ENCODE assay signal across 10 mouse cellular contexts in genomic region chr3:146766701-146767181, GRCm38 (mm10). TPM values are rescaled to one million over a fixed set of nuclear protein-coding genes. Genes with fewer than 3 reads are reported as not detected.
DNase-seq lines count a peak whose midpoint lies in the region; ATAC-seq and TF ChIP-seq lines count a peak whose summit lies in the region.
"Had no signal": no experiment of that assay in that cellular context is flagged by ENCODE, and none has a peak within 500 bp of the region (broad histone marks: within the 10 kb centered on the region; RNA-seq: fewer than 3 reads in every experiment).

No protein-coding gene starts in this region.

- no peaks in the 10 kb centered on the region for H3K9me3 ChIP-seq in ES-E14 (ENCODE audit: control insufficient read depth, insufficient read depth, low read depth, low read length)
- H3K9me3 ChIP-seq in intestine, embryonic 16.5 days (ENCODE audit: control insufficient read depth, low read length), result no peaks in the 10 kb centered on the region

- in situ Hi-C loops in ES-E14 (cut with MboI; ENCODE audit: low sequenced_read_pairs in 2 of 2, unreplicated experiment in 2 of 2), result no loop called here

- 56% methylated on average over 8 of the region's 8 CpGs for WGBS in intestine, embryonic 16.5 days

- no peaks in the 10 kb centered on the region; the same call in 1 of the 2 replicates for H3K36me3 ChIP-seq in ES-E14 (ENCODE audit: control insufficient read depth, insufficient read depth, low read length, poor library complexity, severe bottlenecking)
- H3K36me3 ChIP-seq in intestine, embryonic 16.5 days (ENCODE audit: control insufficient read depth, insufficient read depth, low read length), result no peaks in the 10 kb centered on the region

- H3K9ac ChIP-seq in ES-E14 (ENCODE audit: insufficient read depth, low read depth, low read length, poor library complexity, severe bottlenecking), result no peak overlapping the region
- H3K9ac ChIP-seq in intestine, embryonic 16.5 days (ENCODE audit: low read depth, low read length), result no peak overlapping the region

- no peaks in the 10 kb centered on the region for H3K27me3 ChIP-seq in intestine, embryonic 16.5 days (replicated peaks; ENCODE audit: control insufficient read depth, insufficient read depth, low read length)

- H3K27ac ChIP-seq in ES-E14 (ENCODE audit: insufficient read depth, low read depth, low read length, poor library complexity, severe bottlenecking), result no peak overlapping the region
- H3K27ac ChIP-seq in intestine, embryonic 16.5 days (ENCODE audit: low read length), result 0 out of 2 replicates have a peak overlapping the region, but pooled peaks have one; percentile 12

- H3K4me2 ChIP-seq in intestine, embryonic 16.5 days (ENCODE audit: low read depth, low read length), result no peak overlapping the region

- peaks cover 9 to 15% of the 10 kb centered on the region in 2 experiments; a peak in 3 of 4 replicates for H3K4me1 ChIP-seq in ES-E14 (ENCODE audit: control insufficient read depth in 2 of 2, insufficient read depth in 2 of 2, low read length in 2 of 2, poor library complexity in 1 of 2)
- H3K4me1 ChIP-seq in intestine, embryonic 16.5 days (ENCODE audit: control insufficient read depth, insufficient read depth, low read length), result peaks cover 10% of the 10 kb centered on the region; the same call in 1 of the 2 replicates

- DNase-seq in layer of hippocampus, adult 11-12 months (ENCODE audit: low spot score), result peak; percentile 42
- DNase-seq in layer of hippocampus, adult 8-10 months (ENCODE audit: low spot score in 2 of 2), result no peak
- DNase-seq in ES-E14 (ENCODE audit: low read depth, low spot score), result no peak
- peak; percentile 44 for DNase-seq in ZHBTc4 (ENCODE audit: low read depth, low spot score)
- DNase-seq in urinary bladder, postnatal 4 days (ENCODE audit: low spot score in 2 of 2), result no peak
- no peak for DNase-seq in embryo, embryonic 9.5 days (ENCODE audit: extremely low spot score)
- DNase-seq: cerebellum, adult 11 months; kidney, adult 9 months had no signal

- peak; percentile 60; the same call in 1 of the 2 replicates for ATAC-seq in intestine, embryonic 16.5 days
- ATAC-seq in activated CD4-positive, CD25-positive, alpha-beta regulatory T cell, adult 4 months, result no peak

- no peak overlapping the region for H3K4me3 ChIP-seq in ES-E14 (ENCODE audit: insufficient read depth in 1 of 2, low read depth in 1 of 2, low read length in 2 of 2, poor library complexity in 1 of 2, severe bottlenecking in 1 of 2)
- no peak overlapping the region for H3K4me3 ChIP-seq in intestine, embryonic 16.5 days (ENCODE audit: low read length)

TF ChIP-seq in ES-E14, 5 proteins besides CTCF, POLR2A, EP300 and RAD21:
- TF ChIP-seq HCFC1 (IDR thresholded peaks at IDR 0.05; ENCODE audit: borderline replicate concordance, insufficient read depth, low read length), result no peak
- peak; percentile 64; the same call in 1 of the 2 replicates for TF ChIP-seq MAFK (IDR thresholded peaks at IDR 0.05; ENCODE audit: insufficient read depth, low read depth, low read length)

RNA-seq across cellular contexts. Expression of gene Prkacb, which starts 46.0 kb away (rescaled TPM):
- total RNA-seq in layer of hippocampus, adult 8-10 months (2022), result 100 to 1,000 TPM; 234 to 268 (median 254) TPM
- total RNA-seq in ES-E14 (2012; rRNA removed), result 19.1 and 19.7 TPM in 2 replicates
- polyA plus RNA-seq in intestine, embryonic 16.5 days (2015; fragmentation: Nextera tagmentation; extraction: Ambion mirVana), result 34.4 and 38.3 TPM in 2 replicates
- polyA plus RNA-seq in activated CD4-positive, CD25-positive, alpha-beta regulatory T cell, adult 4 months (2017; shearing (Covaris generic)), result 100 to 1,000 TPM; 127 to 144 TPM

Comparison
In these comparisons a context has a peak if more than half of its experiments do, and no peak if none do; other contexts are left out.
1. DNase-seq: peak in layer of hippocampus, adult 11-12 months (single experiment) and ZHBTc4 (single experiment); none in layer of hippocampus, adult 8-10 months (0 of 2), ES-E14 (single experiment), urinary bladder, postnatal 4 days (0 of 2) and embryo, embryonic 9.5 days (single experiment).
2. RNA of gene Prkacb, which starts 46.0 kb away (total RNA-seq): 234 to 268 TPM in layer of hippocampus, adult 8-10 months; 19.1 to 19.7 TPM in ES-E14; every median in the first group is over 10 times any median in the second.